Mouse (Mus musculus) lung, postnatal 0 days (tissue): ENCODE results near the gene Ccdc152. TPM values are rescaled to one million over a fixed set of nuclear protein-coding genes. Genes with fewer than 3 reads are reported as not detected.

ENCODE experiments used
- ATAC-seq: fragments of 200-750 bp; cut with Nextera tagmentation; 2 replicates; pipeline ENCODE4 v1.8.0; 2017; ENCODE audit warnings: moderate library complexity
- DNase-seq: peaks from one replicate; pipeline ENCODE4 v3.0.0-alpha.2; 2016; ENCODE audit warnings: low spot score
- H3K27ac ChIP-seq: fragments of 300-500 bp; sonication (generic); 2 replicates; pipeline ENCODE4 v1.5.1; 2014; ENCODE audit warnings: antibody characterized with exemption, mild to moderate bottlenecking, low read length, mixed read lengths
- H3K27me3 ChIP-seq: fragments of 300-500 bp; sonication (generic); replicated peaks from 2 replicates; pipeline ENCODE4 v1.6.1; 2014; ENCODE audit warnings: low read length, mixed read lengths; ENCODE audit not compliant: insufficient read depth
- H3K36me3 ChIP-seq: fragments of 300-500 bp; sonication (generic); 2 replicates; pipeline ENCODE4 v1.6.1; 2014; ENCODE audit warnings: low read length, mixed read lengths; ENCODE audit not compliant: insufficient read depth
- H3K4me1 ChIP-seq: fragments of 300-500 bp; sonication (generic); 2 replicates; pipeline ENCODE4 v1.6.1; 2014; ENCODE audit warnings: antibody characterized with exemption, low read depth, low read length, mixed read lengths; ENCODE audit not compliant: insufficient read depth
- H3K4me2 ChIP-seq: fragments of 300-500 bp; sonication (generic); replicated peaks from 2 replicates; pipeline ENCODE4 v1.6.1; 2014; ENCODE audit warnings: low read depth, mild to moderate bottlenecking, low read length, moderate library complexity, mixed read lengths
- H3K4me3 ChIP-seq: fragments of 300-500 bp; sonication (generic); 2 replicates; pipeline ENCODE4 v1.5.1; 2014; ENCODE audit warnings: low read depth, low read length
- H3K9ac ChIP-seq: fragments of 300-500 bp; sonication (generic); replicated peaks from 2 replicates; pipeline ENCODE4 v1.6.1; 2014; ENCODE audit warnings: low read depth, mild to moderate bottlenecking
- H3K9me3 ChIP-seq: fragments of 300-500 bp; sonication (generic); 2 replicates; pipeline ENCODE4 v1.6.1; 2016; ENCODE audit warnings: low read length, mixed read lengths
- CTCF ChIP-seq: IDR thresholded peaks from 2 replicates; pipeline ENCODE4 v1.5.1; 2016; ENCODE audit warnings: antibody characterized with exemption, mild to moderate bottlenecking
- EP300 ChIP-seq: IDR thresholded peaks from 2 replicates; pipeline ENCODE4 v1.6.1; 2016; ENCODE audit warnings: antibody characterized with exemption, mild to moderate bottlenecking, control low read depth
- WGBS: fragments of 180-500 bp; shearing (Covaris S2); extraction: QIAGEN DNeasy Blood & Tissue Kit; methylation state at CpG from one replicate; pipeline ENCODE4 v1.1.7; 2014; 5-methylcytosine and 5-hydroxymethylcytosine counted together
- polyA plus RNA-seq: library from polyadenylated mRNA; unstranded; fragments of >200 nt; fragmentation: Nextera tagmentation; extraction: Ambion mirVana; gene quantifications from 2 replicates; pipeline ENCODE4 v1.2.1, GENCODE M21; 2015

The Ccdc152 gene
- polyA plus RNA-seq, 1 experiment from 2014 or later: 2.2 TPM

DNA sequence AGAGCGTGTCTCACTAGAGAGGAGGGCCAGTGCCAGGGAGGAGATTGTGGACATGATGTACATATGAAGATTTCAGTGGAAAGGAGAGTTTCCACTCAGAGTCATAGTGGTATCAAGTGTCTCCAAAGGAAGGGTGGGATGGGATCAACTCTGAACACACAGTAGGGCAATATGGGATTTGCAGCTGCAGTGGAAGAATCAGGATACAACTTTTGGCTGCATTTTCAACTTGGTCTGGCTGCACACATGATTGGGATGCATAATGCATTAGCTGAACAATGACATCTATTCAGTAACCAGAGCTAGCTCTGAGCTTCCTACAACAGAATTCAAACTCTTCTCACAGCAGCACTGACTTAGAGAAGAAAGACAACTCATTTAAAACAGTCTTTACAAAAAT lies 65.4 kb downstream of the Ccdc152 start:
- no peak overlapping the region for H3K9ac ChIP-seq
- ATAC-seq (no peak), DNase-seq (no peak)
- H3K4me3 ChIP-seq: no peak overlapping the region
- TF ChIP-seq CTCF: no peak
- TF ChIP-seq EP300: no peak
- H3K36me3 ChIP-seq: no peaks in the 10 kb centered on the region
- H3K4me2 ChIP-seq: no peak overlapping the region
- no peaks in the 10 kb centered on the region for H3K9me3 ChIP-seq
- H3K27me3 ChIP-seq: no peaks in the 10 kb centered on the region
- WGBS: 82% methylated on average over 1 of the region's 1 CpGs
- H3K4me1 ChIP-seq: no peaks in the 10 kb centered on the region
- no peak overlapping the region for H3K27ac ChIP-seq

DNA sequence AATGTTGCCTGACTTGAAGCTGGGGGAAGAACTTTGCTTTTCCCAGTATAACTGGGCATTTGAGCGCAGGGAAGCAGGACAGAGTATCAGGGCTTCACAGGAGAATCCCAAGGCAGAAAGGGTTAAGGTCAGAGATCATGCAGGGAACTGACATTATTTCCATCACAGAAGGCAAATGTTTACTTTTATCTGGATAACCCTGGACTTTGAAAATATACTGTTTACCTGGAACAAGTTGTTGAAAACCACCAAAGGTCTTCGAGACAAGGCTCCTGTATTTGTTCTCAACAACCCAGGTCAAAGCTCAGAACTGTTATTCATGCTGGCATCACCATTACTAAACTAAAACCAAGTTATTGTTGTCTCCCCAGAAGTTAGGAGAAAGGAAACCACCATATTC lies 67.0 kb downstream of the Ccdc152 start:
- no peaks in the 10 kb centered on the region for H3K4me1 ChIP-seq
- no peak overlapping the region for H3K4me2 ChIP-seq
- no peak overlapping the region for H3K27ac ChIP-seq
- WGBS: 61% methylated on average over 2 of the region's 2 CpGs
- TF ChIP-seq EP300: no peak
- TF ChIP-seq CTCF: no peak
- H3K36me3 ChIP-seq: no peaks in the 10 kb centered on the region
- ATAC-seq (no peak), DNase-seq (no peak)
- H3K9me3 ChIP-seq: no peaks in the 10 kb centered on the region
- no peak overlapping the region for H3K9ac ChIP-seq
- no peak overlapping the region for H3K4me3 ChIP-seq
- H3K27me3 ChIP-seq: no peaks in the 10 kb centered on the region

DNA sequence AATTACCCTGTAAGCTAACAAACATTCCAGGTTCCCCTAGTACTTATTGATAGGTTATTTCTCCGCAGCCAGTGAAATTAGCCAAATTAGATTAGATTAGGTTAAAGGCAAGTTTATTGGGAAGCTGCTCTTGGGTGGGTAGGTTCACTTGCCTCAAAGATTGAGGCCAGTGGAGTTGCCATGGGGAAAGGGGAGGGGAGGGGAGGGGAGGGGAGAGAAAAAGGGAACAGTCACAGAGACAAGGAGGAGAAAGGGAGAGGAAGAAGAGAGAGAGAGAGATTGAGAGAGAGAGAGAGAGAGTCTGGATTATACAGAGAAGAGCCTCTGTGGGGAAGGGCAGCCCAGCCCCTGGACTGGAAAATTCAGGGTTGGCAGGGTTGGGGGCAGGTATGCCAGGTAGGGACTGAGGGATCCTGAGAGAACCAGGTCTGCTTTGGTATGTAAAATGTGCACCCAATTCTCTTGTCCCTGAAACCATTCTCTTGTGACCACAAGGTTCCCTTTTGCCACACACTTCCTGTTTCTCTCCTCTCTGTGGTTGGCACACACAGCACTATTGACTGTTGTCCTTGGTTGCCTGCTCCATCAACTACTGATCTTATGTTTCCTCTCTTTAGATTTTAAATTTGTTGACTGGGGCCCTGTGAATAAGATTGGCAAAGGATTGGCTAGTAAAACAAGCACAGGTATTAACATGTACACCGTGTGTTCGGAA lies 69.3 kb downstream of the Ccdc152 start:
- Histone ChIP-seq H3K4me1 (peaks cover 2% of the 10 kb centered on the region; the same call in 1 of the 2 replicates), H3K9ac (no peak overlapping the region), H3K4me3 (no peak overlapping the region), H3K4me2 (no peak overlapping the region), H3K27me3 (no peaks in the 10 kb centered on the region), H3K36me3 (no peaks in the 10 kb centered on the region), H3K9me3 (no peaks in the 10 kb centered on the region), H3K27ac (no peak overlapping the region)
- no peak for TF ChIP-seq EP300
- TF ChIP-seq CTCF: no peak
- no peak for DNase-seq
- WGBS: 91% methylated on average over 3 of the region's 3 CpGs
- peak; percentile 25; the same call in 1 of the 2 replicates for ATAC-seq

DNA sequence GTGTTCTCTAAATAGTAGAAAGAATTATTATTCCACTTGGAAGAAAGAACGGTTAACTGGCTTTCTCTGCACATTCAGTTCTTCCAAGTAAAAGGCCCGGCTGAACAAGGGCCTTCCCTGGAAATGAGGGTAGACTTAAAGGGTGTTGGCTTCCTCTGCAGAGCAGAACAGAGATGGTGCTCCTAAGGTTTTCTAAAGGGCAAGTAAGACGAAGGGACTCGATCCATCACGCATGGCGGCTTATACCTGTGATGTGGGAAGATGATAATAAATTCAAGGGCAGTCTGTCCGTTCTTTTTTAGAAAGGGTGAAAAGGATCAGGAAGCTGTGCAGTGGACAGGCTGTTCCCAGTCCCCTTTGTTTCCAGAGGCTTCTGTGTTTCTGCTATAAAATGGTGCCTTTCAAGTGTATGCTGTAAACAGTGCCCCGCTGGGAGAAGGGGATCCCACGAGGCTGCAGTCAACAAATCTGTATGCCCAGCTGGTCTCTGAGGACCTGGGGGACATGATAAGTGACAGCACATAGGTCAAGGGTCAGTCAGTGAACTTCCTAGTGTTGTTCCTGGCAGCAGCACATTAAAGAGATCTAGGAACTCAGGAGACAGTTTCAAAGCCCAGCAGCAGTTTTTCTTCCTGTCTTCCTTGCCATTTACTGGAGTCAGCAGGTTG lies 71.0 kb downstream of the Ccdc152 start:
- DNase-seq: peak; percentile 39
- ATAC-seq: peak; percentile 47
- Histone ChIP-seq H3K9ac (no peak overlapping the region), H3K4me2 (no peak overlapping the region), H3K9me3 (no peaks in the 10 kb centered on the region), H3K27ac (no peak overlapping the region), H3K4me1 (peaks cover 2% of the 10 kb centered on the region; the same call in 1 of the 2 replicates), H3K36me3 (no peaks in the 10 kb centered on the region), H3K4me3 (no peak overlapping the region), H3K27me3 (no peaks in the 10 kb centered on the region)
- no peak for TF ChIP-seq EP300
- no peak for TF ChIP-seq CTCF
- 35% methylated on average over 9 of the region's 9 CpGs for WGBS

DNA sequence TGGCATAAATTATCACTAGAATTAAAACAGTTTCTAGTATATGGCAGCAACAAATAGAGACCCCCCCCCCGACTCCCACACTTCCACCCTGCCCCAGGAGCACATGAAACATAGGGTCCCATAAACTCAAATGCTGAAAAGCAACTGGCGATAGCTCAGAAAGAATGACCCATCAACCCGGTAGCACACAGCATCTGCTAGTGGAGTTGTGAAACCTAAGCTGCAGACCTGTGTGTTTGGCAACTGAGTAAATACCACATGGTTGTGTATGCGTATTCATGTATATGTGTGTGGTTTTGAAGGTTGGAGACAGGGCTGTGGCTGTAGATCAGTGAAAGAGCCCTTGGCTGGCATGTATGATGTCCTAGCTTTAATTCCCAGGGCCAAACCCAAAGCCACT lies 72.3 kb downstream of the Ccdc152 start:
- Histone ChIP-seq H3K9ac (no peak overlapping the region), H3K9me3 (no peaks in the 10 kb centered on the region), H3K27me3 (no peaks in the 10 kb centered on the region), H3K4me1 (peaks cover 2% of the 10 kb centered on the region; the same call in 1 of the 2 replicates), H3K36me3 (no peaks in the 10 kb centered on the region), H3K4me3 (no peak overlapping the region), H3K4me2 (no peak overlapping the region), H3K27ac (no peak overlapping the region)
- DNase-seq: no peak
- TF ChIP-seq EP300: no peak
- no peak for TF ChIP-seq CTCF
- 82% methylated on average over 4 of the region's 4 CpGs for WGBS
- no peak for ATAC-seq

Other genes starting within 250 kb of the Ccdc152 start
- gene Selenop, start 35.0 kb downstream of the Ccdc152 start, polyA plus RNA-seq: 404 and 424 TPM in 2 replicates